Mouse (Mus musculus): ENCODE measurements at regions not wholly inside any gene's neighbourhood (a gene's known extent, or its start where the extent isn't known, plus 50 kb on each side); places are given as distances from the start of the nearest gene placed in this dataset.

GRCm38 (mm10) chr3:121104571-121105407 lies 66.7 kb downstream of the Rwdd3 start:
- Histone ChIP-seq H3ac (ENCODE audit: control insufficient read depth, insufficient read length, low read depth) (no peak overlapping the region), H3K36me3 (ENCODE audit: control insufficient read depth, insufficient read depth) (no peaks in the 10 kb centered on the region), H3K79me3 (ENCODE audit: low read depth) (no peaks in the 10 kb centered on the region), H3K27me3 (ENCODE audit: control insufficient read depth, insufficient read depth, insufficient read length) (no peaks in the 10 kb centered on the region), H3K4me3 (ENCODE audit: insufficient read depth, poor library complexity, severe bottlenecking) (no peak overlapping the region), H3K79me2 (ENCODE audit: control insufficient read depth, insufficient read depth) (no peaks in the 10 kb centered on the region)
- no peak for TF ChIP-seq MAX (IDR thresholded peaks at IDR 0.05)
- TF ChIP-seq CTCF (IDR thresholded peaks at IDR 0.05; ENCODE audit: control insufficient read depth, insufficient read depth, insufficient read length) = peak; percentile 51
- no peak for TF ChIP-seq MYOD1 (IDR thresholded peaks at IDR 0.05; ENCODE audit: control insufficient read depth, insufficient read length, low read depth)
- TF ChIP-seq MYOG (IDR thresholded peaks at IDR 0.05; ENCODE audit: control insufficient read depth, extremely low read depth, insufficient read length) = no peak
- TF ChIP-seq USF1 (IDR thresholded peaks at IDR 0.05; ENCODE audit: low read depth) = no peak

DNA sequence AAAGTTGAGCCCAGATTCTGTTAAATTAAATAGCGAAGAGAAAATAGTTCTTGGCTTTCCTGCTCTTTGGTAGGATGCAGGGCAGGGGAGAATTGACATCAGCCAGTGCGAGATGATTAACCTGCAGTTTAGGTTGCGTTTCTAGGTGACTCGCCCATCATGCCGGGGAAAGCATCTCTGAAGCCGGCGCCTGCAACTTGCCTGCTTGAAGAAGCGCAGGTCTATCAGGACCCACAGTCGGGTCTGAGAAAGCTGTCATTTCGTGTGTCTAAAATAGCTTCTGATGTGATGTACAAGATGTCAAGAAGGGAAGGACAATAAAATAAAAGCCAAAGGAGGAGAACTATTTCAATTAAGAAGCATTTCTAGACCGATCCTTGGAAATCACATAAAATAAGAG lies 68.6 kb downstream of the Rwdd3 start:
- no peaks in the 10 kb centered on the region for H3K36me3 ChIP-seq (ENCODE audit: control insufficient read depth, insufficient read depth)
- TF ChIP-seq CTCF (IDR thresholded peaks at IDR 0.05; ENCODE audit: control insufficient read depth, insufficient read depth, insufficient read length) = no peak
- H3K4me3 ChIP-seq (ENCODE audit: insufficient read depth, poor library complexity, severe bottlenecking) = no peak overlapping the region
- no peaks in the 10 kb centered on the region for H3K79me3 ChIP-seq (ENCODE audit: low read depth)
- H3K27me3 ChIP-seq (ENCODE audit: control insufficient read depth, insufficient read depth, insufficient read length) = no peaks in the 10 kb centered on the region
- no peaks in the 10 kb centered on the region for H3K79me2 ChIP-seq (ENCODE audit: control insufficient read depth, insufficient read depth)
- H3ac ChIP-seq (ENCODE audit: control insufficient read depth, insufficient read length, low read depth) = no peak overlapping the region

DNA sequence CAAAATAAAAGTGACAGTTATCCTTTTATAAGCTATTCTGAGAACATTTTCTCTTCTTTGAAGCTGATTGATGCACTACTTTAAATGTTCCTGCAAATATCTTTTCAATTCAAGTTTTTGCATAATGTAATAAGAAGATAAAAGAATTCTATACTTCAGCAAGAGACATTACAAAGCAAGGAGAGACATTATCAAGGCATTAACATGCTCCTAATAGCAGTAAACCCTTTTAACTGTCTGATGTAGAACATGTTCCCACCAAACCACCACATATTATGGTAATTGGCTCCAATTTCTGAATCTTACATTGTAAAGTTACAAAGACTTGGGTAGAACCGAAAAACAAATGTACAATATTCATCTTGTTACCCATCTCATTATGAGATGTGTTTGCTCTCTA lies 69.4 kb downstream of the Rwdd3 start:
- Histone ChIP-seq H3K79me2 (ENCODE audit: control insufficient read depth, insufficient read depth) (no peaks in the 10 kb centered on the region), H3ac (ENCODE audit: control insufficient read depth, insufficient read length, low read depth) (no peak overlapping the region), H3K4me3 (ENCODE audit: insufficient read depth, poor library complexity, severe bottlenecking) (no peak overlapping the region), H3K27me3 (ENCODE audit: control insufficient read depth, insufficient read depth, insufficient read length) (no peaks in the 10 kb centered on the region), H3K79me3 (ENCODE audit: low read depth) (no peaks in the 10 kb centered on the region), H3K36me3 (ENCODE audit: control insufficient read depth, insufficient read depth) (no peaks in the 10 kb centered on the region)
- no peak for TF ChIP-seq USF1 (IDR thresholded peaks at IDR 0.05; ENCODE audit: low read depth)
- TF ChIP-seq CEBPB (IDR thresholded peaks at IDR 0.05; ENCODE audit: low read depth) = no peak
- no peak for TF ChIP-seq MYOD1 (IDR thresholded peaks at IDR 0.05; ENCODE audit: control insufficient read depth, insufficient read length, low read depth)
- no peak for TF ChIP-seq FOSL1 (IDR thresholded peaks at IDR 0.05; ENCODE audit: insufficient read depth, low read length, poor library complexity, severe bottlenecking)
- no peak for TF ChIP-seq MAX (IDR thresholded peaks at IDR 0.05)
- no peak for TF ChIP-seq CTCF (IDR thresholded peaks at IDR 0.05; ENCODE audit: control insufficient read depth, insufficient read depth, insufficient read length)
- no peak for TF ChIP-seq MYOG (IDR thresholded peaks at IDR 0.05; ENCODE audit: control insufficient read depth, extremely low read depth, insufficient read length)

DNA sequence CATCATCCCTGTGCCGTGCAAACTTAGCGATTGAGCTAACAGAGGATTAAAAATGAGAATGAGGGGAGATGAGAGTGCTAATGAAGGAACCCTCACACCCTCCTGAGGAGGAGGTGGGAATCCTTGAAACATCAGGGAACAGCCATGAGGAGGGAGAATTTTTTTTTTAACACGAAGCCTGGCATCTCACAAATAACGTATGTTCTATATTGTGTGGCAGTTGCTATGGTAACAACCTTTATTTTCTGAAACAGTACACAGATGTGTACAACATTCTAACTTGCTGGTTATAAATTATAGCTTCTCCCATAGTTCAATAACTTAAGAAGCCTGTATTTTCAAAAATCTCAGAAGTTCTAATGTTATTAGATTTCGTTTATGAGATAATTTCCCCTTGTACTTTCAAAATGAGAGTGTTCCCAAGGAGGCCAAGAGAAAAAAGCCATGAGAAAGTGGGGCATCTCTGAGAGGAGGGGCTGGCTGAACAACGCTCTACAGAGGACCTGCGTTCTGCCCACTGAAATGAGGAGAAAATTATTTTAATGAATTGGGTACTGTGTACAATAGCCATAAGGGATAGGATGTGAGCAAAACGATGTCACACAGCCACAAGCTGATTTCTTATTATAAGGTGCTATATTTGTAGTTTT lies 71.2 kb downstream of the Rwdd3 start:
- TF ChIP-seq CTCF (IDR thresholded peaks at IDR 0.05; ENCODE audit: control insufficient read depth, insufficient read depth, insufficient read length) = no peak
- no peak for TF ChIP-seq MYOG (IDR thresholded peaks at IDR 0.05; ENCODE audit: control insufficient read depth, extremely low read depth, insufficient read length)
- no peak for TF ChIP-seq MYOD1 (IDR thresholded peaks at IDR 0.05; ENCODE audit: control insufficient read depth, insufficient read length, low read depth)
- TF ChIP-seq MAX (IDR thresholded peaks at IDR 0.05) = no peak
- TF ChIP-seq CEBPB (IDR thresholded peaks at IDR 0.05; ENCODE audit: low read depth) = no peak
- no peak for TF ChIP-seq USF1 (IDR thresholded peaks at IDR 0.05; ENCODE audit: low read depth)
- Histone ChIP-seq H3K27me3 (ENCODE audit: control insufficient read depth, insufficient read depth, insufficient read length) (no peaks in the 10 kb centered on the region), H3K79me2 (ENCODE audit: control insufficient read depth, insufficient read depth) (no peaks in the 10 kb centered on the region), H3ac (ENCODE audit: control insufficient read depth, insufficient read length, low read depth) (no peak overlapping the region), H3K4me3 (ENCODE audit: insufficient read depth, poor library complexity, severe bottlenecking) (no peak overlapping the region), H3K36me3 (ENCODE audit: control insufficient read depth, insufficient read depth) (no peaks in the 10 kb centered on the region), H3K79me3 (ENCODE audit: low read depth) (no peaks in the 10 kb centered on the region)

GRCm38 (mm10) chr3:121093509-121093908 lies 78.0 kb downstream of the Rwdd3 start:
- H3K4me3 ChIP-seq (ENCODE audit: insufficient read depth, poor library complexity, severe bottlenecking) = no peak overlapping the region
- H3K27me3 ChIP-seq (ENCODE audit: control insufficient read depth, insufficient read depth, insufficient read length) = no peaks in the 10 kb centered on the region
- TF ChIP-seq USF1 (IDR thresholded peaks at IDR 0.05; ENCODE audit: low read depth) = no peak
- no peak for TF ChIP-seq CEBPB (IDR thresholded peaks at IDR 0.05; ENCODE audit: low read depth)
- no peak for TF ChIP-seq FOSL1 (IDR thresholded peaks at IDR 0.05; ENCODE audit: insufficient read depth, low read length, poor library complexity, severe bottlenecking)

GRCm38 (mm10) chr3:121088724-121089123 lies 82.8 kb downstream of the Rwdd3 start:
- no peaks in the 10 kb centered on the region for H3K36me3 ChIP-seq (ENCODE audit: control insufficient read depth, insufficient read depth)
- TF ChIP-seq CEBPB (IDR thresholded peaks at IDR 0.05; ENCODE audit: low read depth) (no peak), MYOG (IDR thresholded peaks at IDR 0.05; ENCODE audit: control insufficient read depth, extremely low read depth, insufficient read length) (no peak), MAX (IDR thresholded peaks at IDR 0.05) (no peak), CTCF (IDR thresholded peaks at IDR 0.05; ENCODE audit: control insufficient read depth, insufficient read depth, insufficient read length) (no peak), FOSL1 (IDR thresholded peaks at IDR 0.05; ENCODE audit: insufficient read depth, low read length, poor library complexity, severe bottlenecking) (no peak), USF1 (IDR thresholded peaks at IDR 0.05; ENCODE audit: low read depth) (no peak), MYOD1 (IDR thresholded peaks at IDR 0.05; ENCODE audit: control insufficient read depth, insufficient read length, low read depth) (no peak)
- H3ac ChIP-seq (ENCODE audit: control insufficient read depth, insufficient read length, low read depth) = no peak overlapping the region

More at GRCm38 (mm10) chr3:121093509-121093908, 78.0 kb downstream of the Rwdd3 start:
- Histone ChIP-seq H3K36me3 (ENCODE audit: control insufficient read depth, insufficient read depth) (no peaks in the 10 kb centered on the region), H3K79me3 (ENCODE audit: low read depth) (no peaks in the 10 kb centered on the region), H3K79me2 (ENCODE audit: control insufficient read depth, insufficient read depth) (no peaks in the 10 kb centered on the region), H3ac (ENCODE audit: control insufficient read depth, insufficient read length, low read depth) (no peak overlapping the region)

More at GRCm38 (mm10) chr3:121088724-121089123, 82.8 kb downstream of the Rwdd3 start:
- no peak overlapping the region for H3K4me3 ChIP-seq (ENCODE audit: insufficient read depth, poor library complexity, severe bottlenecking)
- no peaks in the 10 kb centered on the region for H3K27me3 ChIP-seq (ENCODE audit: control insufficient read depth, insufficient read depth, insufficient read length)
- H3K79me3 ChIP-seq (ENCODE audit: low read depth) = no peaks in the 10 kb centered on the region
- H3K79me2 ChIP-seq (ENCODE audit: control insufficient read depth, insufficient read depth) = no peaks in the 10 kb centered on the region

All from C2C12 (cell line).